In genomic region chr19:58297926-58298325, GRCm38 (mm10) we compare ENCODE assay signal across 22 mouse cellular contexts.
A peak's percentile ranks its signal among the peaks of the same experiment; 100 is the strongest.
DNase-seq lines count a peak whose midpoint lies in the region; ATAC-seq lines count a peak whose summit lies in the region.
"Had no signal": no experiment of that assay in that cellular context is flagged by ENCODE, and none has a peak within 500 bp of the region (broad histone marks: within the 10 kb centered on the region; RNA-seq: fewer than 3 reads in every experiment).

No protein-coding gene starts in this region.

- no peaks in the 10 kb centered on the region for H3K36me3 ChIP-seq in forebrain, embryonic 11.5 days (ENCODE audit: control insufficient read depth, insufficient read depth, low read length)
- no peaks in the 10 kb centered on the region for H3K36me3 ChIP-seq in forebrain, embryonic 13.5 days (ENCODE audit: poor library complexity, severe bottlenecking)
- H3K36me3 ChIP-seq: embryonic facial prominence, embryonic 10.5 days; embryonic facial prominence, embryonic 12.5 days; forebrain, embryonic 12.5 days; forebrain, embryonic 15.5 days had no signal

- no peaks in the 10 kb centered on the region for H3K27me3 ChIP-seq in forebrain, embryonic 11.5 days (ENCODE audit: control insufficient read depth, insufficient read depth, low read length)
- peaks cover 15% of the 10 kb centered on the region; the same call in 1 of the 2 replicates for H3K27me3 ChIP-seq in forebrain, embryonic 13.5 days
- H3K27me3 ChIP-seq: forebrain, embryonic 15.5 days had no signal

- 88% methylated on average over 2 of the region's 2 CpGs for WGBS in forebrain, embryonic 11.5 days
- 91% methylated on average over 2 of the region's 2 CpGs for WGBS in forebrain, embryonic 13.5 days

- peak; percentile 32 for DNase-seq in forebrain, embryonic 11.5 days (ENCODE audit: low spot score)
- DNase-seq in frontal cortex, postnatal 36 days (ENCODE audit: low spot score in 2 of 2), result peak; percentile 17 to 37
- no peak for DNase-seq in frontal cortex, postnatal 10 days (ENCODE audit: low spot score in 2 of 2)
- DNase-seq in left cerebral cortex, adult 18-20 months (ENCODE audit: low spot score in 2 of 2), result peak; percentile 21 to 28
- DNase-seq in left cerebral cortex, postnatal 4 days, result no peak
- peak; percentile 7 for DNase-seq in 416B (ENCODE audit: low read depth)
- no peak for DNase-seq in cerebellum, postnatal 14 days
- DNase-seq: adrenal gland, adult 8-10 months; adrenal gland, postnatal 14 days; adrenal gland, postnatal 36 days; cerebellum, adult 11 months; cerebellum, adult 18-20 months; cerebellum, adult 8-10 months; cerebellum, adult 9-11 months; cerebellum, postnatal 25 days; forebrain, postnatal 0 days had no signal

- no peaks in the 10 kb centered on the region for H3K4me1 ChIP-seq in forebrain, embryonic 11.5 days (replicated peaks; ENCODE audit: control insufficient read depth, insufficient read depth, low read length)
- H3K4me1 ChIP-seq in forebrain, embryonic 13.5 days, result no peaks in the 10 kb centered on the region; the same call in 1 of the 2 replicates
- H3K4me1 ChIP-seq: forebrain, embryonic 12.5 days; forebrain, embryonic 15.5 days had no signal

- intact Hi-C loops in left cerebral cortex, postnatal 4 days (cut with DNase I), result no loop called here

- no peak for ATAC-seq in forebrain, embryonic 11.5 days (replicated peaks; ENCODE audit: low FRiP score)
- no peak for ATAC-seq in forebrain, embryonic 13.5 days
- ATAC-seq: activated CD4-positive, CD25-positive, alpha-beta regulatory T cell, adult 4 months; forebrain, embryonic 15.5 days; forebrain, postnatal 0 days had no signal

- H3K4me3 ChIP-seq in forebrain, embryonic 11.5 days (ENCODE audit: low read depth, low read length), result no peak overlapping the region
- H3K4me3 ChIP-seq in forebrain, embryonic 13.5 days, result no peak overlapping the region
- H3K4me3 ChIP-seq: embryonic facial prominence, embryonic 10.5 days; embryonic facial prominence, embryonic 12.5 days; forebrain, embryonic 12.5 days; forebrain, embryonic 15.5 days had no signal

- no peak overlapping the region for H3K27ac ChIP-seq in forebrain, embryonic 11.5 days (ENCODE audit: low read depth, low read length)
- H3K27ac ChIP-seq in forebrain, embryonic 13.5 days, result no peak overlapping the region
- H3K27ac ChIP-seq: embryonic facial prominence, embryonic 10.5 days; embryonic facial prominence, embryonic 12.5 days; forebrain, embryonic 12.5 days; forebrain, embryonic 15.5 days had no signal

- H3K9ac ChIP-seq in forebrain, embryonic 11.5 days (ENCODE audit: low read length), result no peak overlapping the region
- H3K9ac ChIP-seq in forebrain, embryonic 13.5 days, result no peak overlapping the region
- H3K9ac ChIP-seq: embryonic facial prominence, embryonic 12.5 days; forebrain, embryonic 12.5 days; forebrain, embryonic 15.5 days; forebrain, postnatal 0 days had no signal

- no peaks in the 10 kb centered on the region for H3K9me3 ChIP-seq in forebrain, embryonic 11.5 days (ENCODE audit: control insufficient read depth, low read length)
- H3K9me3 ChIP-seq in forebrain, embryonic 13.5 days (replicated peaks), result 0 out of 2 replicates have a peak, but pooled peaks cover 5% of the 10 kb centered on the region
- H3K9me3 ChIP-seq: embryonic facial prominence, embryonic 10.5 days; embryonic facial prominence, embryonic 12.5 days; forebrain, embryonic 15.5 days had no signal

- no peak overlapping the region for H3K4me2 ChIP-seq in forebrain, embryonic 11.5 days (ENCODE audit: low read depth, low read length, severe bottlenecking)
- H3K4me2 ChIP-seq in forebrain, embryonic 13.5 days, result no peak overlapping the region
- H3K4me2 ChIP-seq: embryonic facial prominence, embryonic 12.5 days; forebrain, embryonic 12.5 days; forebrain, embryonic 15.5 days had no signal

Comparison
In these comparisons a context has a peak if more than half of its experiments do, and no peak if none do; other contexts are left out.
1. DNase-seq: peak in forebrain, embryonic 11.5 days (single experiment), frontal cortex, postnatal 36 days (2 of 2), left cerebral cortex, adult 18-20 months (2 of 2) and 416B (single experiment); none in frontal cortex, postnatal 10 days (0 of 2), left cerebral cortex, postnatal 4 days (single experiment) and cerebellum, postnatal 14 days (0 of 2).